Mouse (Mus musculus) limb, embryonic 14.5 days (tissue): Measurements from ENCODE around the gene Phf11c. TPM values are rescaled to one million over a fixed set of nuclear protein-coding genes. Genes with fewer than 3 reads are reported as not detected.
"Not testable (repeated sequence)": the region's sequence is repeated elsewhere in the genome, so short reads cannot be mapped to it uniquely, and the experiment has no call there.

Experiments used
- ATAC-seq: fragments of 200-750 bp; cut with Nextera tagmentation; 2 replicates; pipeline ENCODE4 v1.8.0; 2017; ENCODE audit warnings: low read depth, moderate number of reproducible peaks, moderate TSS enrichment; ENCODE audit not compliant: low FRiP score
- DNase-seq: peaks from one replicate; pipeline ENCODE4 v3.0.0-alpha.2; 2015; ENCODE audit warnings: low spot score
- H3K27ac ChIP-seq: fragments of 300-500 bp; sonication (generic); replicated peaks from 2 replicates; pipeline ENCODE4 v1.5.1; 2014; ENCODE audit warnings: low read depth, mild to moderate bottlenecking, low read length, moderate library complexity, mixed read lengths
- H3K27me3 ChIP-seq: fragments of 300-500 bp; sonication (generic); 2 replicates; pipeline ENCODE4 v1.6.1; 2014; ENCODE audit warnings: low read length, mixed read lengths; ENCODE audit not compliant: control insufficient read depth, insufficient read depth
- H3K36me3 ChIP-seq: fragments of 300-500 bp; sonication (generic); 2 replicates; pipeline ENCODE4 v1.6.1; 2014; ENCODE audit warnings: mild to moderate bottlenecking, low read length, moderate library complexity, mixed read lengths; ENCODE audit not compliant: control insufficient read depth, insufficient read depth
- H3K4me1 ChIP-seq: fragments of 300-500 bp; sonication (generic); 2 replicates; pipeline ENCODE4 v1.6.1; 2014; ENCODE audit warnings: antibody characterized with exemption, low read length, mixed read lengths; ENCODE audit not compliant: control insufficient read depth, insufficient read depth
- H3K4me2 ChIP-seq: fragments of 300-500 bp; sonication (generic); replicated peaks from 2 replicates; pipeline ENCODE4 v1.6.1; 2014; ENCODE audit warnings: low read depth, mild to moderate bottlenecking, low read length, moderate library complexity; ENCODE audit not compliant: severe bottlenecking
- H3K4me3 ChIP-seq: fragments of 300-500 bp; sonication (generic); replicated peaks from 2 replicates; pipeline ENCODE4 v1.5.1; 2014; ENCODE audit warnings: low read length
- H3K9ac ChIP-seq: fragments of 300-500 bp; sonication (generic); 2 replicates; pipeline ENCODE4 v1.6.1; 2014; ENCODE audit warnings: mild to moderate bottlenecking, low read depth, low read length, moderate library complexity; ENCODE audit not compliant: severe bottlenecking
- H3K9me3 ChIP-seq: fragments of 300-500 bp; sonication (generic); 2 replicates; pipeline ENCODE4 v1.6.1; 2016; ENCODE audit warnings: low read length; ENCODE audit not compliant: control insufficient read depth
- POLR2A ChIP-seq: fragments of 200-500 bp; IDR thresholded peaks from 2 replicates; pipeline ENCODE4 v1.8.0; 2012; ENCODE audit warnings: inconsistent platforms, mild to moderate bottlenecking, moderate library complexity, borderline replicate concordance; ENCODE audit not compliant: insufficient read depth, insufficient read length; ENCODE audit errors: extremely low read depth
- WGBS: fragments of 180-500 bp; shearing (Covaris S2); extraction: QIAGEN DNeasy Blood & Tissue Kit; methylation state at CpG from one replicate; pipeline ENCODE4 v1.1.7; 2014; 5-methylcytosine and 5-hydroxymethylcytosine counted together
- polyA plus RNA-seq, 2 experiments: library from polyadenylated mRNA; depleted of rRNA in 1 of 2; stranded (reverse) in 1 of 2; unstranded in 1 of 2; fragments of >200 nt; fragmentation: Nextera tagmentation in 1 of 2; extraction: Ambion mirVana in 1 of 2; gene quantifications; 2 replicates each; pipeline versions ENCODE4 v1.2.1 to v1.2.3; 2012 to 2014

Phf11c gene
- polyA plus RNA-seq, 2 experiments = 0.45 to 2.0 TPM

DNA sequence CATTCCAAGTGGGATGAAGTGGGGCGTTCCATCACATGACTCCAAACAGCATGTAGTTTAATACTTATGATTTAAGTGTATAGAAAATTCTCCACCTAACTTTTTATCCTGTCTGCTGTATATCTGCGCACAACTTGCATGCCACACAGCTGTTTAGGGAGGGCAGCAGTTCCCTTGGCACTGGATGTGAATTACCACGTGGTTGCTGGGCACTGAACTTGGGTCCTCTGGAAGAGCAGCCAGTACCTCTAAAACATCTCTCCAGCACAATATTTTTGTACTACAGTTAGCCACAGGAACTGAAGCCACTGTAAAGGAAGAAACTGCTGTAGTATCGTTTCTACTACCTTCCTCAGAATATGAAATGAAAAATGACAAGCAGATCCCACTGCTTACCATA lies 23.0 kb upstream of the Phf11c start:
- WGBS = 84% methylated on average over 4 of the region's 4 CpGs
- H3K9me3 ChIP-seq = no peaks in the 10 kb centered on the region
- H3K36me3 ChIP-seq = peaks cover 19% of the 10 kb centered on the region; the same call in 1 of the 2 replicates
- no peak for DNase-seq
- ATAC-seq = no peak
- TF ChIP-seq POLR2A = no peak
- H3K27me3 ChIP-seq = no peaks in the 10 kb centered on the region
- H3K4me3 ChIP-seq = no peak overlapping the region
- H3K4me1 ChIP-seq = no peaks in the 10 kb centered on the region
- H3K4me2 ChIP-seq = no peak overlapping the region
- H3K27ac ChIP-seq = no peak overlapping the region
- H3K9ac ChIP-seq = no peak overlapping the region

DNA sequence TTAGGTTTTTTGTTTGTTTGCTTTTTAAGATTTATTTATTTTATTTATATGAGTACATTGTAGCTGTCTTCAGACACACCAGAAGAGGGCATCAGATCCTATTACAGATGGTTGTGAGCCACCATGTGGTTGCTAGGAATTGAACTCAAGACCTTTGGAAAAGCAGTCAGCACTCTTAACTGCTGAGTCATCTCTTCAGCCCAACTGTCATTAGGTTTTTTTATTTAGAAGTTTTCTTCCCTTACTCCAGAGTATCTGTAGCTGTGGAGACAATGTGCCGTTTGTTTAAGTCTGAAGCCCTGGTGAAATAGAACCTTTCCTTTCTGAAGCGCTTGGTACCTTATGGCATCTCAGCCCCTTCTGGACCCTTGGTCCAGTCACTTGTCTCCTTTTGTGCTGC lies 19.8 kb upstream of the Phf11c start:
- ATAC-seq = not testable (repeated sequence)

DNA sequence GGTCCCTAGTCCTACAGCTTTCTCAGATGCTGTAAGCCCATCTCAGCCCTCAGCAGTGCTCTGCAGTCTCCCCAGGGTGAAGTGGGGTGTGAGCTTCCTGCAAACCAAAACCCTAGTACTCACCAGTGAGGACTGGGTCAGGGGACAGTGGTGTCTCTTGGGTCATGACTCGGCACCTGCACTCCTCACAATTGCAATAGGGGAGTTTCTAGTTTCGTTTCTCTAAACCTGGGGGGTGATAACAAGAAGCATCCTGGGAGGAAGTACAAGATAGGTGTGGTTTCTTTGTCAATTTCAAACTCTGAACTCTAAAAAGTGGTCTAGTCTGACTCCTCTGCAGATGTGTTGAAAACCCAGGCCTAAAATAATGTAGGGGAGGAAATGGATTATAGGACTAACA lies 1.8 kb upstream of the Phf11c start:
- 78% methylated on average over 2 of the region's 2 CpGs for whole genome bisulfite sequencing
- no peak for TF ChIP-seq POLR2A
- ATAC-seq (no peak), DNase-seq (no peak)
- Histone ChIP-seq H3K36me3 (no peaks in the 10 kb centered on the region), H3K27me3 (no peaks in the 10 kb centered on the region), H3K9ac (no peak overlapping the region), H3K9me3 (no peaks in the 10 kb centered on the region), H3K4me1 (no peaks in the 10 kb centered on the region), H3K4me2 (no peak overlapping the region), H3K27ac (no peak overlapping the region), H3K4me3 (no peak overlapping the region)

More for the DNA sequence above, 19.8 kb upstream of the Phf11c start:
- not testable (repeated sequence) for H3K4me1 ChIP-seq, H3K9ac ChIP-seq, H3K27ac ChIP-seq, H3K9me3 ChIP-seq, H3K27me3 ChIP-seq, DNase-seq, H3K4me3 ChIP-seq, H3K4me2 ChIP-seq
- H3K36me3 ChIP-seq = peaks cover 20% of the 10 kb centered on the region; the same call in 1 of the 2 replicates
- 96% methylated on average over 2 of the region's 2 CpGs for WGBS

DNA sequence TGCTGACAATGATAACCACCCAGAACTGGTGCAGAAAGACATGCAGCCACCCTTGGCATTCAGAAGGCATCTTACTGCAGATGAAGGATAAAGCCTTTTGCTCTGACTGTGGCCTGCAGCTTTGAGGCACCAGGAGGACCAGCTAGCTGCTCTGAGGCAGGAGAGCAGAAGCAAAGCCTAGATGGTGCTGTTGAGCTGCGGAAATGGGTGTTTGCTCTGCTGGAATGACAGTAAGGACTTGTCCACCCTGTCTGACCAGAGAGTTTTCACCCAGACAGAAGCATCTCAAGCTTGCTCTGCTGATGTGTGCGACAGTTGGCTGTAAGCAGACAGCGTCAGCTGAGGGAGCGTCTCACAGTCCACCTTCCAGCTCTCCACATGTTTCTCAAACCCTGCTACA lies 5.0 kb downstream of the Phf11c start:
- H3K27me3 ChIP-seq, DNase-seq, H3K27ac ChIP-seq, H3K4me3 ChIP-seq, H3K4me2 ChIP-seq, H3K9ac ChIP-seq, H3K9me3 ChIP-seq, H3K4me1 ChIP-seq, H3K36me3 ChIP-seq, ATAC-seq: not testable (repeated sequence)
- 67% methylated on average over 4 of the region's 4 CpGs for WGBS

DNA sequence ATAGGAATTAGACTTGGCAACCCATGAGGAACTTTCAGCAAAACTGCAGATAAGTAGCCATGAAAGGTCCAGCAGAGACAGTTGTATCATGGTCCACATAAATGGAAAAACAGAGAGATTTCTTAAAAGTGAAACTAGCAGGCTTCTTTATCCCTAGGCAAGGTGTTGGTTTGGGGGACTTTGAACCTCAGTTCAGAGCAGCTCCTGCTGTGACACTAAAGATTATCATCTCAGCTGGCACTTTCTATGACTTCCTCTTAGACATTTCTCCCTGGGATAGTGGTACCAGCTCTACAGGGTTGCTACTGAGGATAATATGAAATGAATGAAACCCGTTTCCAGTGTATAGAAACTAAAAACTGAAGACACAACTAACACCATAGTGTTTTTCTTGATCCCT lies 5.6 kb downstream of the Phf11c start:
- DNase-seq = no peak
- Histone ChIP-seq H3K27me3 (no peaks in the 10 kb centered on the region), H3K4me3 (no peak overlapping the region), H3K9me3 (no peaks in the 10 kb centered on the region), H3K4me1 (no peaks in the 10 kb centered on the region), H3K9ac (no peak overlapping the region), H3K27ac (no peak overlapping the region), H3K36me3 (no peaks in the 10 kb centered on the region), H3K4me2 (no peak overlapping the region)
- 67% methylated on average over 1 of the region's 1 CpGs for WGBS
- ATAC-seq = no peak
- TF ChIP-seq POLR2A = no peak
